Mouse (Mus musculus) forebrain, embryonic 11.5 days (tissue): ENCODE measurements around the gene Itprid2. TPM values are rescaled to one million over a fixed set of nuclear protein-coding genes. Genes with fewer than 3 reads are reported as not detected.

ENCODE experiments used
- ATAC-seq: fragments of 200-750 bp; cut with Nextera tagmentation; replicated peaks from 2 replicates; pipeline ENCODE4 v1.8.0; 2017; ENCODE audit warnings: moderate TSS enrichment; ENCODE audit not compliant: low FRiP score
- DNase-seq: peaks from one replicate; pipeline ENCODE4 v3.0.0-alpha.2; 2017; ENCODE audit warnings: low spot score
- H3K27ac ChIP-seq: fragments of 300-500 bp; sonication (generic); 2 replicates; pipeline ENCODE4 v1.5.1; 2014; ENCODE audit warnings: low read depth, low read length
- H3K27me3 ChIP-seq: fragments of 300-500 bp; sonication (generic); 2 replicates; pipeline ENCODE4 v1.6.1; 2014; ENCODE audit warnings: mild to moderate bottlenecking, low read length, mixed read lengths; ENCODE audit not compliant: control insufficient read depth, insufficient read depth
- H3K36me3 ChIP-seq: fragments of 300-500 bp; sonication (generic); 2 replicates; pipeline ENCODE4 v1.6.1; 2014; ENCODE audit warnings: mild to moderate bottlenecking, low read length, moderate library complexity, mixed read lengths; ENCODE audit not compliant: control insufficient read depth, insufficient read depth
- H3K4me1 ChIP-seq: fragments of 300-500 bp; sonication (generic); replicated peaks from 2 replicates; pipeline ENCODE4 v1.6.1; 2014; ENCODE audit warnings: low read length, mixed read lengths; ENCODE audit not compliant: control insufficient read depth, insufficient read depth
- H3K4me2 ChIP-seq: fragments of 300-500 bp; sonication (generic); 2 replicates; pipeline ENCODE4 v1.6.1; 2014; ENCODE audit warnings: low read depth, mild to moderate bottlenecking, low read length, moderate library complexity, mixed read lengths; ENCODE audit not compliant: severe bottlenecking
- H3K4me3 ChIP-seq: fragments of 300-500 bp; sonication (generic); 2 replicates; pipeline ENCODE4 v1.5.1; 2014; ENCODE audit warnings: low read depth, low read length
- H3K9ac ChIP-seq: fragments of 300-500 bp; sonication (generic); 2 replicates; pipeline ENCODE4 v1.6.1; 2014; ENCODE audit warnings: low read length
- H3K9me3 ChIP-seq: fragments of 300-500 bp; sonication (generic); 2 replicates; pipeline ENCODE4 v1.6.1; 2016; ENCODE audit warnings: low read length, mixed read lengths; ENCODE audit not compliant: control insufficient read depth
- WGBS: fragments of 180-500 bp; shearing (Covaris S2); extraction: QIAGEN DNeasy Blood & Tissue Kit; methylation state at CpG from one replicate; pipeline ENCODE4 v1.1.7; 2014; 5-methylcytosine and 5-hydroxymethylcytosine counted together
- polyA plus RNA-seq: library from polyadenylated mRNA; unstranded; fragments of >200 nt; fragmentation: Nextera tagmentation; extraction: Ambion mirVana; gene quantifications from 2 replicates; pipeline ENCODE4 v1.2.1, GENCODE M21; 2014

Gene Itprid2
- polyA plus RNA-seq, 1 experiment from 2014 or later: 5.7 TPM

DNA sequence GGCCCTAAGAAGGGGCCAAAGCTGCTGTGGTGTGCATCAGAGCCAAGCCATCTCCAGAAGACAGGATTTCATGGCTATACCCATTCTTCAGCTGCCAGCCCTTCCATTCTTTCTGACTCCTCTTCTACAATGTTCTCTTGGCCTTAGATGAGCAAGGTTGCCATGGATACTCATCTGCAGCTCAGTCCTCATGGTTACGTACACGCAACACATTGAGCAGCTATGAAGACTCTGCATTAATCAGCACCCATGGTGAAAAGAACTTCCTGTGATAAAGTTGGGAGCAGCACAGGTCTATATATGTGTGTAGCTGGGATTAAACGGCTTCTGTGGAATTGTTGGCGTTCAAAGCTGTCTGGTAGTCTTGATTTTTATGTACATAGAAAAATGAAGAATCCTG is 48.1 kb downstream of the Itprid2 start:
- Histone ChIP-seq H3K9me3 (no peaks in the 10 kb centered on the region), H3K9ac (no peak overlapping the region), H3K4me3 (no peak overlapping the region), H3K27ac (no peak overlapping the region), H3K36me3 (no peaks in the 10 kb centered on the region), H3K27me3 (no peaks in the 10 kb centered on the region), H3K4me1 (no peaks in the 10 kb centered on the region), H3K4me2 (no peak overlapping the region)
- no peak for ATAC-seq
- DNase-seq: no peak
- WGBS: 92% methylated on average over 4 of the region's 4 CpGs

- Histone ChIP-seq H3K9ac (no peak overlapping the region), H3K4me3 (no peak overlapping the region)
- no peak for ATAC-seq
Measured at GRCm38 (mm10) chr2:79690838-79691237, 55.7 kb downstream of the Itprid2 start.

GRCm38 (mm10) chr2:79695190-79695589 is 60.0 kb downstream of the Itprid2 start:
- Histone ChIP-seq H3K9me3 (no peaks in the 10 kb centered on the region), H3K4me2 (no peak overlapping the region), H3K27ac (no peak overlapping the region), H3K4me3 (no peak overlapping the region), H3K27me3 (no peaks in the 10 kb centered on the region), H3K36me3 (no peaks in the 10 kb centered on the region), H3K4me1 (no peaks in the 10 kb centered on the region), H3K9ac (no peak overlapping the region)
- DNase-seq (no peak), ATAC-seq (no peak)
- 93% methylated on average over 4 of the region's 4 CpGs for WGBS

More at GRCm38 (mm10) chr2:79690838-79691237, 55.7 kb downstream of the Itprid2 start:
- Histone ChIP-seq H3K4me2 (no peak overlapping the region), H3K9me3 (no peaks in the 10 kb centered on the region), H3K36me3 (no peaks in the 10 kb centered on the region), H3K27me3 (no peaks in the 10 kb centered on the region), H3K27ac (no peak overlapping the region), H3K4me1 (no peaks in the 10 kb centered on the region)
- no peak for DNase-seq
- 86% methylated on average over 3 of the region's 3 CpGs for WGBS

GRCm38 (mm10) chr2:79695939-79696338 is 60.8 kb downstream of the Itprid2 start:
- Histone ChIP-seq H3K36me3 (no peaks in the 10 kb centered on the region), H3K4me2 (no peak overlapping the region), H3K4me1 (no peaks in the 10 kb centered on the region), H3K27me3 (no peaks in the 10 kb centered on the region), H3K27ac (no peak overlapping the region), H3K9me3 (no peaks in the 10 kb centered on the region), H3K9ac (no peak overlapping the region), H3K4me3 (no peak overlapping the region)
- no peak for ATAC-seq
- DNase-seq: no peak
- WGBS: 93% methylated on average over 12 of the region's 12 CpGs

DNA sequence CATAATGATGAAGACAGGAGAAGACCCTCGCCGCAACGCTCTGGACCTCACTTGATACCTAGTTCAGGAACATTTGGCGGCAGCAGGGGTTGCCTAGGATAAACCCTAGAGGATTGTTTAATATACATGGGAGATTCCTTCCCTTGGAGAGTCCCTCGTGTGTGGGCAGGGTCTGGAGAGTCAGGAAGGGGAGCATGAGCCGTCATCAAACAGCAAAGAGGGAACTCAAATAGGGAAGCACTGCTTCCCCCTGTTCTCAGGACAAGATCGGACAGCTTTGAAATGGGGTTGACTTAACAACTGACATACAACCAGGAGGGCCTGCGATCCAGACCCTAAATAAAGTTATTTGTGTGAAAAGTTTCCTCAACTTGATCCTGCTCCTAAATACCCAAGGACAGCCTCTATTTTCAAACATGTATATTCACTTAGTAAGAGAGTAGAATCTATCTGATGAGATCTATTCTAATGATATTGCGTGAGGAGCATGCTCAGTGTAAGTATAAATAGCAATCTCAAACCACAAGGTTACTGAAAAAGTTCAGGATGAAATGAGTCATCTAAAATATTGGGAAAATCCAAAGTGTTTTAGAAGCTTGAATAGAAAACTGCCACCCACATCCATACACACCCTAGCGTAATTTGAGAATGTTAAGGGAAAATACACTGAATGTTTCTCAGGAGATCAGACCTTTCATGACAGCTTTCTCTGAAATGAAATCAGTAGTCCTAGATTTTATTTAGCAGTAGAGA is 61.5 kb downstream of the Itprid2 start:
- Histone ChIP-seq H3K9me3 (no peaks in the 10 kb centered on the region), H3K4me1 (no peaks in the 10 kb centered on the region), H3K27ac (no peak overlapping the region), H3K4me3 (no peak overlapping the region), H3K4me2 (no peak overlapping the region), H3K9ac (no peak overlapping the region), H3K27me3 (no peaks in the 10 kb centered on the region), H3K36me3 (no peaks in the 10 kb centered on the region)
- 88% methylated on average over 10 of the region's 10 CpGs for WGBS
- DNase-seq (no peak), ATAC-seq (no peak)

DNA sequence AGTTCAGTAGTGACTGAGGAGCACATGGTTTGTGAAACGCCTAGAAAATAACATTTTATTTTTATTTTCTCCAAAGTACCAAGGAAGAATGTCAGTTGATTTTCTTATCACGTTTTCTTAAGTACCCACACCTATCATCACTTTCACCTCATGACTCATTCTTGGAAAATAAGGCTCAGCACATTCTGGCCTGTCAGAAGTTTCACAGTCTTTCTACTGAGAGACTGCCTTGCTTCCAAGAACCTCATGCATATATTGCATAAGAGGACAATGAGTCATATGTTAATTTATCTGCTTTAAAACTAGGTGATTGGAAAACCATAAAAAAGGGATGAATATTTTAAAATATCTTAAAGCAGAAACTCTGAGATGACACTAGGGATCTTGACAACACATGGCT is 63.0 kb downstream of the Itprid2 start:
- Histone ChIP-seq H3K4me1 (no peaks in the 10 kb centered on the region), H3K27ac (no peak overlapping the region), H3K4me2 (no peak overlapping the region), H3K9me3 (no peaks in the 10 kb centered on the region), H3K36me3 (no peaks in the 10 kb centered on the region), H3K9ac (no peak overlapping the region), H3K4me3 (no peak overlapping the region), H3K27me3 (no peaks in the 10 kb centered on the region)
- ATAC-seq (no peak), DNase-seq (no peak)
- WGBS: 78% methylated on average over 2 of the region's 2 CpGs

DNA sequence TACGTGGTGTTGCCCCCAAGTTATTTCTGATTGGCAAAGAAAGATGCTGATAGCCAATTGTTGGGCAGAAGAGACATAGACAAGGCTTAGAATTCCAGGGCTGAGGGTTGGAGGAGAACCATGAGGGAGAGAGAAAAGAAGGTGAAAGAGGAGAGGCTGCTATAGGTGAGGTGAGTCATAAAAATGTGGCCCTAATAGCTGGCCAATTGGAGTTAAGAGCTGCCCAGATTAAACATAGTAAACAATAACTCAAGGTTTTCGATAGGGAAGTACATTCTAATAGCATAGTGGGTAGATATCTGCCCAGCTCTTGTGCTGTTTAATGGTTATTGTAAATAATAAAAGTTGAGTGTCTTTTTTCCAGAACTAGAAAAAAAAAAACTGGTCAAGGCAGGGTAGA is 69.6 kb downstream of the Itprid2 start:
- WGBS: 88% methylated on average over 2 of the region's 2 CpGs
- no peak for ATAC-seq

DNA sequence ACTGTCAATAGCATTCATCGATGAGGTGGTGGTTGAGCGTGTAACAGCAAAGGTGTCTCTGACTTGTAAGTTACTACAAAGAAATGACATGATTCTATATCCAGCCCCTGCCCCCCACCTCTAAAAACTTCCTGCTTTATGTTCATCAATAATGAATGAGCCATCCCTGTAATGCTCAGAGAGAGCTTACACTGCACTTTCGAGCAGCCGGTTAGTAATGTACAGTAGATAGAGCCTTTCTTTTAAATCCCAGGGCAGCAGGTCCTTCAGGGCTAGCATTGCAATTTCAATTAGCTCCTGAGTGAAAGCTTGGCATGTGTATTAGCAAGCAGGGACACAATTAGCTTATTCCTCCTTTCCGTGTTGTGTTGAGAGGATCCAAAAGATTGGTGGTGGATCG is 72.4 kb downstream of the Itprid2 start, which contains the start of gene Ppp1r1c:
Gene Ppp1r1c (plus strand): TSS at position 206 of the 400 bp plus-strand sequence.
- H3K27ac ChIP-seq: no peak within 1 kb of the TSS
- no peaks in the 10 kb centered on the region for H3K36me3 ChIP-seq
- no peak within 1 kb of the TSS for H3K4me3 ChIP-seq
- H3K4me1 ChIP-seq: no peaks in the 10 kb centered on the region
- no peak within 1 kb of the TSS for H3K9ac ChIP-seq
- no peaks in the 10 kb centered on the region for H3K27me3 ChIP-seq
- H3K9me3 ChIP-seq: no peaks in the 10 kb centered on the region
- no peak for ATAC-seq
- H3K4me2 ChIP-seq: no peak within 1 kb of the TSS
- DNase-seq: no peak
- WGBS: 91% methylated on average over 6 of the region's 6 CpGs

More for the DNA sequence above, 69.6 kb downstream of the Itprid2 start:
- H3K9ac ChIP-seq: no peak overlapping the region
- no peak overlapping the region for H3K4me2 ChIP-seq
- no peaks in the 10 kb centered on the region for H3K9me3 ChIP-seq
- no peak overlapping the region for H3K27ac ChIP-seq
- no peaks in the 10 kb centered on the region for H3K27me3 ChIP-seq
- no peak for DNase-seq
- H3K4me3 ChIP-seq: no peak overlapping the region
- H3K4me1 ChIP-seq: no peaks in the 10 kb centered on the region
- no peaks in the 10 kb centered on the region for H3K36me3 ChIP-seq

- Histone ChIP-seq H3K9ac (no peak overlapping the region), H3K9me3 (no peaks in the 10 kb centered on the region), H3K27me3 (no peaks in the 10 kb centered on the region), H3K4me3 (no peak overlapping the region), H3K27ac (no peak overlapping the region), H3K36me3 (no peaks in the 10 kb centered on the region), H3K4me2 (no peak overlapping the region), H3K4me1 (no peaks in the 10 kb centered on the region)
- ATAC-seq: no peak
- DNase-seq: no peak
- 90% methylated on average over 3 of the region's 3 CpGs for WGBS
Measured at GRCm38 (mm10) chr2:79713662-79714091, 78.5 kb downstream of the Itprid2 start.
